Mouse (Mus musculus) CH12.LX (cell line): ENCODE results near the gene Paics. TPM values are rescaled to one million over a fixed set of nuclear protein-coding genes. Genes with fewer than 3 reads are reported as not detected.

Experiments
- DNase-seq: peaks from one replicate; pipeline ENCODE4 v3.0.0-alpha.2; 2013; ENCODE audit errors: extremely low read depth
- H3K27ac ChIP-seq: 2 replicates; pipeline ENCODE4 v1.5.1; 2012; ENCODE audit warnings: low read depth, mild to moderate bottlenecking, control low read depth, moderate library complexity; ENCODE audit not compliant: insufficient read depth
- H3K27me3 ChIP-seq: replicated peaks from 2 replicates; pipeline ENCODE3; 2012; ENCODE audit warnings: inconsistent platforms
- H3K36me3 ChIP-seq, 2 experiments: replicated peaks in 1 of 2; 2 replicates each; pipeline versions ENCODE3 to v1.6.1; 2012; ENCODE audit warnings: inconsistent platforms in 1 of 2, low read length in 1 of 2, mild to moderate bottlenecking in 1 of 2, mixed read lengths in 1 of 2, moderate library complexity in 1 of 2; ENCODE audit not compliant: control insufficient read depth in 1 of 2, insufficient read depth in 1 of 2
- H3K4me1 ChIP-seq, 2 experiments: 2 replicates each; pipeline ENCODE4 v1.6.1; 2012; ENCODE audit warnings: inconsistent platforms in 1 of 2, moderate library complexity in 1 of 2; ENCODE audit not compliant: insufficient read depth in 2 of 2, control insufficient read depth in 1 of 2
- H3K4me2 ChIP-seq: 2 replicates; pipeline ENCODE4 v1.6.1; 2012; ENCODE audit warnings: low read depth, mild to moderate bottlenecking, control low read depth; ENCODE audit not compliant: poor library complexity, insufficient read depth, severe bottlenecking
- H3K4me3 ChIP-seq, 3 experiments: fragments of 150-350 bp in 1 of 3; sonication (generic) in 1 of 3; replicated peaks in 1 of 3; 2 replicates each; pipeline versions ENCODE3 to v1.5.1; 2011 to 2012; ENCODE audit warnings: low read depth in 2 of 3, low read length in 2 of 3, mild to moderate bottlenecking in 2 of 3, moderate library complexity in 2 of 3, control low read depth in 1 of 3, improper control_type of control experiment in 1 of 3, inconsistent platforms in 1 of 3, mixed read lengths in 1 of 3; ENCODE audit not compliant: poor library complexity in 1 of 3
- H3K79me2 ChIP-seq: replicated peaks from 2 replicates; pipeline ENCODE4 v1.6.1; 2012; ENCODE audit warnings: mild to moderate bottlenecking, moderate library complexity; ENCODE audit not compliant: control insufficient read depth, poor library complexity, insufficient read depth, severe bottlenecking; ENCODE audit errors: extremely low read depth
- H3K9ac ChIP-seq: 2 replicates; pipeline ENCODE4 v1.6.1; 2012; ENCODE audit warnings: low read depth, mild to moderate bottlenecking, control low read depth, moderate library complexity; ENCODE audit not compliant: insufficient read depth
- H3K9me3 ChIP-seq: replicated peaks from 2 replicates; pipeline ENCODE3; 2012; ENCODE audit warnings: low read length, inconsistent platforms, mixed read lengths
- CTCF ChIP-seq, 2 experiments: IDR thresholded peaks in 1 of 2; conservative IDR thresholded peaks in 1 of 2; 2 replicates each; pipeline ENCODE4 v1.5.1; 2011 to 2012; ENCODE audit warnings: low read depth in 2 of 2, low read length in 2 of 2, improper control_type of control experiment in 1 of 2, inconsistent platforms in 1 of 2, mild to moderate bottlenecking in 1 of 2, moderate library complexity in 1 of 2
- ELF1 ChIP-seq: IDR thresholded peaks from 2 replicates; pipeline ENCODE4 v1.6.1; 2014; ENCODE audit warnings: low read depth, mild to moderate bottlenecking, inconsistent platforms, low read length, improper control_type of control experiment
- GABPA ChIP-seq: IDR thresholded peaks from 2 replicates; pipeline ENCODE4 v1.6.1; 2012; ENCODE audit warnings: low read depth, low read length, improper control_type of control experiment, inconsistent platforms; ENCODE audit not compliant: insufficient replicate concordance
- JUN ChIP-seq: IDR thresholded peaks from 2 replicates; pipeline ENCODE4 v1.6.1; 2011; ENCODE audit warnings: low read depth, mild to moderate bottlenecking, low read length, improper control_type of control experiment, moderate library complexity; ENCODE audit not compliant: insufficient read depth
- JUND ChIP-seq: conservative IDR thresholded peaks from 2 replicates; pipeline ENCODE4 v1.6.1; 2011; ENCODE audit warnings: low read depth, low read length, improper control_type of control experiment
- KAT2A ChIP-seq: IDR thresholded peaks from 2 replicates; pipeline ENCODE4 v1.6.1; 2012; ENCODE audit warnings: low read length, improper control_type of control experiment, inconsistent platforms; ENCODE audit not compliant: insufficient replicate concordance
- MAFK ChIP-seq: IDR thresholded peaks from 2 replicates; pipeline ENCODE4 v1.6.1; 2011; ENCODE audit warnings: low read length, improper control_type of control experiment; ENCODE audit not compliant: insufficient replicate concordance
- MAZ ChIP-seq: IDR thresholded peaks from 2 replicates; pipeline ENCODE4 v1.6.1; 2012; ENCODE audit warnings: low read depth, mild to moderate bottlenecking, inconsistent platforms, low read length, improper control_type of control experiment, moderate library complexity
- MEF2A ChIP-seq: IDR thresholded peaks from 2 replicates; pipeline ENCODE4 v1.6.1; 2014; ENCODE audit warnings: low read depth, mild to moderate bottlenecking, inconsistent platforms, low read length, improper control_type of control experiment, borderline replicate concordance
- MXI1 ChIP-seq: IDR thresholded peaks from 2 replicates; pipeline ENCODE4 v1.6.1; 2011; ENCODE audit warnings: mild to moderate bottlenecking, low read depth, low read length, improper control_type of control experiment
- POLR2A ChIP-seq: IDR thresholded peaks from 2 replicates; pipeline ENCODE4 v1.6.1; 2011; ENCODE audit warnings: low read depth, mild to moderate bottlenecking, improper control_type of control experiment, low read length
- RAD21 ChIP-seq: IDR thresholded peaks from 2 replicates; pipeline ENCODE4 v1.6.1; 2011; ENCODE audit warnings: low read depth, mild to moderate bottlenecking, low read length, improper control_type of control experiment, moderate library complexity
- SIN3A ChIP-seq: IDR thresholded peaks from 2 replicates; pipeline ENCODE4 v1.6.1; 2012; ENCODE audit warnings: low read length, improper control_type of control experiment, inconsistent platforms
- SMC3 ChIP-seq: IDR thresholded peaks from 2 replicates; pipeline ENCODE4 v1.6.1; 2011; ENCODE audit warnings: low read depth, low read length, improper control_type of control experiment
- TBP ChIP-seq: conservative IDR thresholded peaks from 2 replicates; pipeline ENCODE4 v1.6.1; 2011; ENCODE audit warnings: low read depth, low read length, improper control_type of control experiment
- TCF12 ChIP-seq: IDR thresholded peaks from 2 replicates; pipeline ENCODE4 v1.6.1; 2014; ENCODE audit warnings: low read depth, mild to moderate bottlenecking, inconsistent platforms, low read length, improper control_type of control experiment
- dilution Hi-C: fragments of 300-500 bp; cut with MboI; formaldehyde crosslinking; loops from 2 replicates; pipeline ENCODE4 v1.14.3; 2020; ENCODE audit warnings: low sequenced_read_pairs; ENCODE audit not compliant: extremely low pct_unique_long_range_greater_than_20kb, extremely low pct_ligation_motif_present
- in situ Hi-C: fragments of 300-500 bp; cut with MboI; formaldehyde crosslinking; loops from 3 replicates; pipeline ENCODE4 v1.14.3; 2019; ENCODE audit warnings: low sequenced_read_pairs, low pct_ligation_motif_present, low pct_unique_long_range_greater_than_20kb, mixed read lengths
- polyA plus RNA-seq: library from polyadenylated mRNA; unstranded; fragments of >175 nt; gene quantifications from 2 replicates; pipeline ENCODE4 v1.2.1, GENCODE M21; 2012; ENCODE audit warnings: low read depth; ENCODE audit not compliant: insufficient read length
- total RNA-seq, 2 experiments: library from RNA; depleted of rRNA; stranded (reverse); fragments of 300-350 nt in 1 of 2; fragments of >200 nt in 1 of 2; gene quantifications; 2 replicates each; pipeline ENCODE4 v1.2.3; 2012 to 2014

Gene Paics
- total and polyA plus RNA-seq, 3 experiments: 259 to 440 (median 274) TPM

DNA sequence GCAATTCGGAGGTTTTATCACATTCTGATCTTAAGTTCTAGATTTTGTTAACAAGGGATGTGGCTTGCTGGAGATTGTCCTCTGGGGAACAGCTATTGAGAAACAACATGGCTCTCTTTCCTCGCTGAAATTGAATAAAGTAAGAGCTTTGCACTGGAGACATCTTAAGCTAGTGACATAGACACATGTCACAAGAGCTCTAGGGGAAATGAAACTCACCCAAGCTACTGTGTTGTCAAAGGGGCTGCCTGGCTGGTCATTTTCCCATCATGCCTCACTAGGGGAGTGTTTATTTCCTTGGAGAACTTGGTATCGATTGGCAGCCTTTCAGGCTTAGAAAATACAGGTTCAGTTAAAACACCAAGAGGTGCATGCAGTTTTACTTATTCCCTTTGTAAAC lies 62.1 kb downstream of the Paics start (continued):
- TF ChIP-seq MEF2A: no peak
- no peak for TF ChIP-seq CTCF (conservative IDR thresholded peaks at IDR 0.05 in 1 of 2, IDR thresholded peaks at IDR 0.05 in 1 of 2; ENCODE audit: low read depth in 2 of 2, low read length in 2 of 2)
- peak; percentile 42; the same call in 1 of the 2 replicates for TF ChIP-seq SIN3A
- no peak for TF ChIP-seq JUN
- peak; percentile 28; the same call in 1 of the 2 replicates for TF ChIP-seq ELF1
- TF ChIP-seq POLR2A: peak; percentile 45; the same call in 1 of the 2 replicates
- TF ChIP-seq TCF12: peak; percentile 46; the same call in 1 of the 2 replicates
- no peak for TF ChIP-seq MAZ
- TF ChIP-seq TBP: peak; percentile 77

GRCm38 (mm10) chr5:77015544-77016482 lies 64.7 kb downstream of the Paics start, which contains the start of gene Thegl:
Gene Thegl (plus strand): TSS chr5:77016023.
- Histone ChIP-seq H3K79me2 (no peaks in the 10 kb centered on the region), H3K9me3 (peaks cover 2% of the 10 kb centered on the region), H3K27me3 (no peaks in the 10 kb centered on the region), H3K4me2 (no peak within 1 kb of the TSS), H3K9ac (no peak within 1 kb of the TSS), H3K36me3 (peaks cover 0 to under 1% of the 10 kb centered on the region in 2 experiments), H3K27ac (no peak within 1 kb of the TSS), H3K4me3 (no peak within 1 kb of the TSS), H3K4me1 (peaks cover 0 to 10% of the 10 kb centered on the region in 2 experiments; a peak in 2 of 4 replicates)
- no peak for DNase-seq
- TF ChIP-seq RAD21 (no peak), JUND (no peak), TCF12 (no peak), MXI1 (no peak), KAT2A (no peak), CTCF (conservative IDR thresholded peaks at IDR 0.05 in 1 of 2, IDR thresholded peaks at IDR 0.05 in 1 of 2; ENCODE audit: low read depth in 2 of 2, low read length in 2 of 2) (no peak), MAFK (no peak), SMC3 (no peak), GABPA (no peak)
- dilution Hi-C loops: no loop called here
- in situ Hi-C loops: loop anchor here (10.0 kb wide), 1 partner anchor 179 kb away; no protein-coding TSS in a partner anchor

Other genes with a start within 250 kb of the Paics start
- gene Aasdh, start 45.8 kb upstream of the Paics start, total RNA-seq (2012; rRNA removed): 18.4 and 20.9 TPM in 2 replicates
- gene Aasdh, start 45.8 kb upstream of the Paics start, total RNA-seq (2014; rRNA removed): 21.4 and 24.2 TPM in 2 replicates
- 20.5 and 21.0 TPM in 2 replicates for gene Aasdh, start 45.8 kb upstream of the Paics start, polyA plus RNA-seq
- 65.8 and 88.2 TPM in 2 replicates for gene Ppat, start 271 bp downstream of the Paics start, total RNA-seq (2012; rRNA removed)
- gene Ppat, start 271 bp downstream of the Paics start, total RNA-seq (2014; rRNA removed): 156 and 162 TPM in 2 replicates
- 118 and 125 TPM in 2 replicates for gene Ppat, start 271 bp downstream of the Paics start, polyA plus RNA-seq
- gene Srp72, start 23.4 kb downstream of the Paics start, total RNA-seq (2012; rRNA removed): 73.6 and 77.4 TPM in 2 replicates
- gene Srp72, start 23.4 kb downstream of the Paics start, total RNA-seq (2014; rRNA removed): 85.2 and 88.9 TPM in 2 replicates
- gene Srp72, start 23.4 kb downstream of the Paics start, polyA plus RNA-seq: 148 and 171 TPM in 2 replicates
- gene Arl9, start 52.7 kb downstream of the Paics start, total RNA-seq (2012; rRNA removed): 0.38 TPM in 1 of 2 replicates, not detected in the other
- 1.4 TPM in 1 of 2 replicates, not detected in the other for gene Arl9, start 52.7 kb downstream of the Paics start, total RNA-seq (2014; rRNA removed)
- 2.2 and 2.6 TPM in 2 replicates for gene Arl9, start 52.7 kb downstream of the Paics start, polyA plus RNA-seq
- 0.25 TPM in 1 of 2 replicates, not detected in the other for gene Thegl, start 64.7 kb downstream of the Paics start, total RNA-seq (2012; rRNA removed)
- not detected in 2 replicates for gene Thegl, start 64.7 kb downstream of the Paics start, total RNA-seq (2014; rRNA removed)
- gene Thegl, start 64.7 kb downstream of the Paics start, polyA plus RNA-seq: not detected in 2 replicates
- gene Hopx, start 163.8 kb downstream of the Paics start, total RNA-seq (2012; rRNA removed): 22.2 and 26.4 TPM in 2 replicates
- 19.6 and 20.0 TPM in 2 replicates for gene Hopx, start 163.8 kb downstream of the Paics start, total RNA-seq (2014; rRNA removed)
- 15.1 and 17.6 TPM in 2 replicates for gene Hopx, start 163.8 kb downstream of the Paics start, polyA plus RNA-seq